Mouse (Mus musculus) liver, adult 2 months (tissue): ENCODE data around the gene Olfr78. TPM values are rescaled to one million over a fixed set of nuclear protein-coding genes. Genes with fewer than 3 reads are reported as not detected.

ENCODE experiments used
- DNase-seq: peaks from one replicate; pipeline ENCODE4 v3.0.0-alpha.2; 2011; ENCODE audit warnings: low read depth, low spot score; ENCODE audit errors: extremely low read depth
- H3K27ac ChIP-seq: fragments of 200-500 bp; replicated peaks from 2 replicates; pipeline ENCODE4 v1.5.1; 2012; ENCODE audit warnings: low read depth, mild to moderate bottlenecking, control low read depth, inconsistent platforms, low read length; ENCODE audit not compliant: insufficient read depth
- H3K27me3 ChIP-seq: fragments of 200-500 bp; 2 replicates; pipeline ENCODE4 v1.6.1; 2012; ENCODE audit warnings: mild to moderate bottlenecking, moderate library complexity, low read length, inconsistent platforms; ENCODE audit not compliant: control insufficient read depth, insufficient read depth
- H3K36me3 ChIP-seq: fragments of 200-500 bp; 2 replicates; pipeline ENCODE4 v1.6.1; 2012; ENCODE audit warnings: low read length, inconsistent platforms; ENCODE audit not compliant: control insufficient read depth, insufficient read depth
- H3K4me1 ChIP-seq: fragments of 200-500 bp; 2 replicates; pipeline ENCODE4 v1.6.1; 2011; ENCODE audit warnings: low read length; ENCODE audit not compliant: control insufficient read depth, insufficient read depth
- H3K4me3 ChIP-seq: fragments of 200-500 bp; 2 replicates; pipeline ENCODE4 v1.5.1; 2011; ENCODE audit warnings: low read depth, mild to moderate bottlenecking, control low read depth, low read length, moderate library complexity; ENCODE audit not compliant: insufficient read depth
- H3K79me2 ChIP-seq: fragments of 200-500 bp; 2 replicates; pipeline ENCODE4 v1.6.1; 2012; ENCODE audit warnings: inconsistent platforms, mild to moderate bottlenecking, low read length, moderate library complexity; ENCODE audit not compliant: control insufficient read depth, insufficient read depth
- H3K9ac ChIP-seq: fragments of 200-500 bp; 2 replicates; pipeline ENCODE4 v1.6.1; 2012; ENCODE audit warnings: low read depth, mild to moderate bottlenecking, control low read depth, inconsistent platforms, low read length
- CTCF ChIP-seq: fragments of 200-500 bp; IDR thresholded peaks from 2 replicates; pipeline ENCODE4 v1.5.1; 2011; ENCODE audit warnings: low read depth, low read length, control low read depth
- POLR2A ChIP-seq: fragments of 200-500 bp; IDR thresholded peaks from 2 replicates; pipeline ENCODE4 v1.6.1; 2011; ENCODE audit warnings: low read length, control low read depth; ENCODE audit not compliant: insufficient read depth; ENCODE audit errors: extremely low read depth
- WGBS: fragments of 180-500 bp; shearing (Covaris S2); methylation state at CpG from one replicate; pipeline ENCODE4 v1.1.7; 2018; 5-methylcytosine and 5-hydroxymethylcytosine counted together
- polyA plus RNA-seq: library from polyadenylated mRNA; depleted of rRNA; stranded (reverse); fragments of >200 nt; gene quantifications from 2 replicates; pipeline ENCODE4 v1.2.3, GENCODE M21; 2012; rRNA removed
- total RNA-seq: library from RNA; depleted of rRNA; stranded (reverse); fragments of >200 nt; gene quantifications from 2 replicates; pipeline ENCODE4 v1.2.3, GENCODE M21; 2014; rRNA removed

Gene Olfr78
- total and polyA plus RNA-seq, 2 experiments, result 0.09 TPM; not detected in 1

DNA sequence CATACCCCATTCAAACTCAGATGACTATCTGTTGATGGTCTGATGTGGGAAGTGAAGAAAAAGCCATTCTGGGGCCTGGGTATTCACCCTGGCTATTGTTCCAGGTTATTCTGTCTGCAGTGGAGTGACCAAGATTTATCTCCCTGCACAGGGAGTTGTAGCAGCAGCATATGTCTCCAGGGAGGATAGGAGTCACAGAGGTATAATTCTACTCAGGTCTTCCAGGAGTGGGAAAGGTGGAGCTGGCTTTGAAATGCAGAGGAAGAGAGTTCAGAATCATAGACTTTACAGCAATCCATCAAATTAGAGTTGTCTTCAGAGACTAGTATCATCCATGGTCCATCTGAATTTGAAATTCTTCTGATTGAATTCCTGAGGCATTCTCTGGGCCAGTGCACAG is 31.9 kb downstream of the Olfr78 start, which contains the start of gene Olfr559:
Gene Olfr559, minus strand, starts transcription at position 101 of the 400 bp plus-strand sequence.
- H3K36me3 ChIP-seq, result no peaks in the 10 kb centered on the region
- no peaks in the 10 kb centered on the region for H3K27me3 ChIP-seq
- H3K4me3 ChIP-seq, result no peak within 1 kb of the TSS
- TF ChIP-seq POLR2A, result no peak
- TF ChIP-seq CTCF, result no peak
- no peak within 1 kb of the TSS for H3K27ac ChIP-seq
- H3K4me1 ChIP-seq, result no peaks in the 10 kb centered on the region
- no peak for DNase-seq
- H3K9ac ChIP-seq, result no peak within 1 kb of the TSS
- no peaks in the 10 kb centered on the region for H3K79me2 ChIP-seq

DNA sequence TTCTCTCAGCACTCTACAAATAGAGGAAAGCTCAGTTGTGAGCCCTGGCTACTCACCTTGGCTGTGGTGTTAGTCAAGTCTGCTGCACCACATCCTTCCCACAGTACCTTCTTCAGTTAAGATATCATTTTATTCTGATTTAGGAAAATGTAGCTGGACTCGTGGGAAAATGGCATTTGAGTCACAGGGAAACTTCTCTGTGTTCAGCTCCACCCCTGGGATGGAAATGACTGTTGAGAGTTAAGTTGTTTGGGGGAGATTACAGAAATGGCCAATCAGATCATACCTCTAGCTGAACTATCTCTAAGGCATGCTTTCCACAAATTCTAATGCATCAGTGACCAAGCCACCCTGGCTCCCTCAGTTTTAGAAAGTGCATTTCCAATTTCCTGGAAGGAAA is 40.3 kb downstream of the Olfr78 start, which contains the start of gene Olfr33:
Gene Olfr33, minus strand, starts transcription at position 101 of the 400 bp plus-strand sequence.
- no peak within 1 kb of the TSS for H3K9ac ChIP-seq
- no peak for TF ChIP-seq POLR2A
- TF ChIP-seq CTCF, result no peak
- H3K4me3 ChIP-seq, result no peak within 1 kb of the TSS
- H3K27me3 ChIP-seq, result no peaks in the 10 kb centered on the region
- H3K27ac ChIP-seq, result no peak within 1 kb of the TSS
- H3K4me1 ChIP-seq, result no peaks in the 10 kb centered on the region
- H3K36me3 ChIP-seq, result no peaks in the 10 kb centered on the region
- DNase-seq, result no peak
- WGBS, result 22% methylated on average over 1 of the region's 1 CpGs
- H3K79me2 ChIP-seq, result no peaks in the 10 kb centered on the region

DNA sequence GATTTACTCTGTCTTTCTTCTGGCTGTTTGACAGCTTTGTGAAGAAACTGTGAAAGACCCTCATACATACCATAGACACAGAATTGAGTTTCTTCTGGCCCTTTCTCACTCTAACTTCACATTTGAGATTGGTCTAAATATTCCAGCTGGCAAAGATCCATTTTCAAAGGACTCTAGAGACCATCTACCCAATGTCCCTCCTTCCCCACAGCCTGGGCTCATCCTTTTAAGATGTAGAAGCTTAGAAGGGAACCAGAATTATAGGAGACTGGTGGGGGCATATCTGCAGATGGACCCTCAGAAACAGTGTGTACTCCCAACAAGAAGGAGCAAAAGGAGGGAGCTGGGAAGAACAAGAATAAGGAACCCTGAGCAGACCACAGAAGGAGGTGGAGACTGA is 57.4 kb downstream of the Olfr78 start, which contains the start of gene Olfr558:
Gene Olfr558, plus strand, starts transcription at position 301 of the 400 bp plus-strand sequence.
- Histone ChIP-seq H3K4me3 (no peak within 1 kb of the TSS), H3K9ac (no peak within 1 kb of the TSS), H3K36me3 (no peaks in the 10 kb centered on the region), H3K27me3 (peaks cover under 1% of the 10 kb centered on the region; the same call in 1 of the 2 replicates), H3K79me2 (no peaks in the 10 kb centered on the region), H3K4me1 (no peaks in the 10 kb centered on the region), H3K27ac (no peak within 1 kb of the TSS)
- DNase-seq, result no peak
- TF ChIP-seq POLR2A (no peak), CTCF (no peak)

DNA sequence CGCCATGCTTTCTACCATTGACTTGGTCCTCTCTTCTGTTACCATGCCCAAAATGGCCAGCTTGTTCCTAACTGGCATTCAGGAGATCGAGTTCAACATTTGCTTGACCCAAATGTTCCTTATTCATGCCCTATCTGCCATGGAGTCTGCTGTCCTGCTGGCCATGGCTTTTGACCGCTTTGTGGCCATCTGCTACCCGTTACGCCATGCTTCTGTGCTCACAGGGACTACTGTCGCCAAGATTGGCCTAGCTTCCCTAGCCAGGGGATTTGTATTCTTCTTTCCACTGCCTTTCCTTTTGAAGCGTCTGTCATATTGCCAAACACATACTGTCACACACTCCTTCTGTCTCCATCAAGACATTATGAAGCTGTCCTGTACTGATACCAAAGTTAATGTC is 60.8 kb downstream of the Olfr78 start:
- no peak for DNase-seq
- Histone ChIP-seq H3K9ac (no peak overlapping the region), H3K4me3 (no peak overlapping the region), H3K4me1 (no peaks in the 10 kb centered on the region), H3K36me3 (no peaks in the 10 kb centered on the region), H3K79me2 (no peaks in the 10 kb centered on the region), H3K27me3 (peaks cover 4% of the 10 kb centered on the region; the same call in 1 of the 2 replicates), H3K27ac (no peak overlapping the region)
- TF ChIP-seq CTCF, result no peak
- no peak for TF ChIP-seq POLR2A
- WGBS, result 88% methylated on average over 7 of the region's 7 CpGs

DNA sequence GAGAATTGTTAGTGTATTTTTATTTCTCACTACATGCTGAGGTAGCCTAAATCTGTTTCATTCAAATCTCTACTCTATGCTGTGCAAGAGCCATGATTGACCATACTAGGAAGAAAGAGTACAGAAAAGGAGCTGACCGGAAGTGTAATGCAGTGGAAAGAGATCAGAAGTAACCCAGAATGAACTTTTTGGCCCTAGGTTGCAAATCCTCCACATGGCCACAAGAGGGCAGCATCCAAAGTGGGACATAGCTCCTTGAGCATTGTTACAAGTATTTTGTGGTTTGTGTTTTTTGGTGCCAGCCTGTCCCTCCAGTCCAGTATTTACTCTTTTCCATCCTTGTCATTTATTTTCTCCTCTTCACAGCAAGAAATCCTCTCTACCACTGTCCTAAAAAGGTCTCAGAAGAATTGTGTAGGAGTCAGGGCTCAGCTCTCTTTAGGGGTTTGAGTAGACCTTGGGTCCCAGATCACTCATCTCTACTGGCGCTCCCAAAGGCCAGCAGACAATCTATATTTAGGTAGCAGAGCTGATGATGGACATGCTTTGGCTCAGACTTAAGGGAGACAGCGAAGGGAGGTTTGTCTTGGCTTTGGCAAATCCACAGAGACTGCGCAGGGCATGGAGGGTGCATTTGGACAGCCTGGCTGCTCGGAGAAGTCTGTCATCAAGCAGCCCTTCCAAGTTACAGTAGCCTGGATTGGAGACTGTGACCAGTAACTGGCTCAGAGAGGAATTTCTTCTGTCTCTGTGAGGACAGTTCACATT is 63.7 kb downstream of the Olfr78 start, which contains the start of gene Olfr557:
Gene Olfr557, plus strand, starts transcription at position 553 of the 768 bp plus-strand sequence.
- no peak within 1 kb of the TSS for H3K9ac ChIP-seq
- H3K27me3 ChIP-seq, result peaks cover 4% of the 10 kb centered on the region; the same call in 1 of the 2 replicates
- TF ChIP-seq POLR2A (no peak), CTCF (peak; percentile 76)
- no peak within 1 kb of the TSS for H3K27ac ChIP-seq
- peak; percentile 39 for DNase-seq
- no peaks in the 10 kb centered on the region for H3K36me3 ChIP-seq
- no peak within 1 kb of the TSS for H3K4me3 ChIP-seq
- no peaks in the 10 kb centered on the region for H3K4me1 ChIP-seq
- H3K79me2 ChIP-seq, result no peaks in the 10 kb centered on the region
- 71% methylated on average over 5 of the region's 5 CpGs for WGBS

Other genes with a start within 250 kb of the Olfr78 start
Only the 30 nearest of the 31 such genes appear.
- not detected in 2 replicates for gene Olfr547, start 224.7 kb downstream of the Olfr78 start, total RNA-seq
- not detected in 2 replicates for gene Olfr547, start 224.7 kb downstream of the Olfr78 start, polyA plus RNA-seq
- gene Olfr548-ps1, start 218.6 kb downstream of the Olfr78 start, total RNA-seq, result not detected in 2 replicates
- not detected in 2 replicates for gene Olfr548-ps1, start 218.6 kb downstream of the Olfr78 start, polyA plus RNA-seq
- not detected in 2 replicates for gene Olfr549, start 209.6 kb downstream of the Olfr78 start, total RNA-seq
- gene Olfr549, start 209.6 kb downstream of the Olfr78 start, polyA plus RNA-seq, result not detected in 2 replicates
- 8.3 and 10.1 TPM in 2 replicates for gene Trim21, start 194.0 kb downstream of the Olfr78 start, total RNA-seq
- 3.0 and 3.6 TPM in 2 replicates for gene Trim21, start 194.0 kb downstream of the Olfr78 start, polyA plus RNA-seq
- gene Olfr550, start 188.0 kb downstream of the Olfr78 start, total RNA-seq, result not detected in 2 replicates
- gene Olfr550, start 188.0 kb downstream of the Olfr78 start, polyA plus RNA-seq, result not detected in 2 replicates
- not detected in 2 replicates for gene Olfr551, start 167.6 kb downstream of the Olfr78 start, total RNA-seq
- gene Olfr551, start 167.6 kb downstream of the Olfr78 start, polyA plus RNA-seq, result not detected in 2 replicates
- gene Olfr552, start 161.7 kb downstream of the Olfr78 start, total RNA-seq, result not detected in 2 replicates
- not detected in 2 replicates for gene Olfr552, start 161.7 kb downstream of the Olfr78 start, polyA plus RNA-seq
- gene Olfr553, start 141.3 kb downstream of the Olfr78 start, total RNA-seq, result not detected in 2 replicates
- gene Olfr553, start 141.3 kb downstream of the Olfr78 start, polyA plus RNA-seq, result not detected in 2 replicates
- gene Olfr554, start 121.0 kb downstream of the Olfr78 start, total RNA-seq, result not detected in 2 replicates
- gene Olfr554, start 121.0 kb downstream of the Olfr78 start, polyA plus RNA-seq, result not detected in 2 replicates
- not detected in 2 replicates for gene Olfr555, start 100.6 kb downstream of the Olfr78 start, total RNA-seq
- gene Olfr555, start 100.6 kb downstream of the Olfr78 start, polyA plus RNA-seq, result not detected in 2 replicates
- gene Olfr556, start 94.6 kb downstream of the Olfr78 start, total RNA-seq, result not detected in 2 replicates
- gene Olfr556, start 94.6 kb downstream of the Olfr78 start, polyA plus RNA-seq, result not detected in 2 replicates
- 2.3 and 3.0 TPM in 2 replicates for gene Trim68, start 72.1 kb downstream of the Olfr78 start, total RNA-seq
- 2.7 and 4.7 TPM in 2 replicates for gene Trim68, start 72.1 kb downstream of the Olfr78 start, polyA plus RNA-seq
- not detected in 2 replicates for gene Olfr557, start 63.6 kb downstream of the Olfr78 start, total RNA-seq
- gene Olfr557, start 63.6 kb downstream of the Olfr78 start, polyA plus RNA-seq, result not detected in 2 replicates
- gene Olfr558, start 57.3 kb downstream of the Olfr78 start, total RNA-seq, result 0.07 TPM in 1 of 2 replicates, not detected in the other
- 0.02 TPM in 2 replicates for gene Olfr558, start 57.3 kb downstream of the Olfr78 start, polyA plus RNA-seq
- not detected in 2 replicates for gene Olfr33, start 40.4 kb downstream of the Olfr78 start, total RNA-seq
- gene Olfr33, start 40.4 kb downstream of the Olfr78 start, polyA plus RNA-seq, result not detected in 2 replicates
- gene Olfr559, start 32.0 kb downstream of the Olfr78 start, total RNA-seq, result not detected in 2 replicates
- not detected in 2 replicates for gene Olfr559, start 32.0 kb downstream of the Olfr78 start, polyA plus RNA-seq
- not detected in 2 replicates for gene Olfr560, start 105 bp downstream of the Olfr78 start, total RNA-seq
- gene Olfr560, start 105 bp downstream of the Olfr78 start, polyA plus RNA-seq, result not detected in 2 replicates
- gene Olfr561, start 11.8 kb upstream of the Olfr78 start, total RNA-seq, result not detected in 2 replicates
- not detected in 2 replicates for gene Olfr561, start 11.8 kb upstream of the Olfr78 start, polyA plus RNA-seq
- gene Olfr564, start 44.0 kb upstream of the Olfr78 start, total RNA-seq, result not detected in 2 replicates
- not detected in 2 replicates for gene Olfr564, start 44.0 kb upstream of the Olfr78 start, polyA plus RNA-seq
- gene Olfr566, start 99.3 kb upstream of the Olfr78 start, total RNA-seq, result not detected in 2 replicates
- not detected in 2 replicates for gene Olfr566, start 99.3 kb upstream of the Olfr78 start, polyA plus RNA-seq
- not detected in 2 replicates for gene Olfr568, start 117.7 kb upstream of the Olfr78 start, total RNA-seq
- gene Olfr568, start 117.7 kb upstream of the Olfr78 start, polyA plus RNA-seq, result not detected in 2 replicates
- gene Olfr569, start 131.4 kb upstream of the Olfr78 start, total RNA-seq, result not detected in 2 replicates
- not detected in 2 replicates for gene Olfr569, start 131.4 kb upstream of the Olfr78 start, polyA plus RNA-seq
- not detected in 2 replicates for gene Olfr570, start 135.1 kb upstream of the Olfr78 start, total RNA-seq
- gene Olfr570, start 135.1 kb upstream of the Olfr78 start, polyA plus RNA-seq, result not detected in 2 replicates
- gene Olfr571, start 158.1 kb upstream of the Olfr78 start, total RNA-seq, result not detected in 2 replicates
- gene Olfr571, start 158.1 kb upstream of the Olfr78 start, polyA plus RNA-seq, result not detected in 2 replicates
- not detected in 2 replicates for gene Olfr572, start 164.9 kb upstream of the Olfr78 start, total RNA-seq
- not detected in 2 replicates for gene Olfr572, start 164.9 kb upstream of the Olfr78 start, polyA plus RNA-seq
- not detected in 2 replicates for gene Olfr573-ps1, start 183.1 kb upstream of the Olfr78 start, total RNA-seq
- gene Olfr573-ps1, start 183.1 kb upstream of the Olfr78 start, polyA plus RNA-seq, result not detected in 2 replicates
- not detected in 2 replicates for gene Olfr574, start 189.0 kb upstream of the Olfr78 start, total RNA-seq
- not detected in 2 replicates for gene Olfr574, start 189.0 kb upstream of the Olfr78 start, polyA plus RNA-seq
- gene Olfr575, start 199.3 kb upstream of the Olfr78 start, total RNA-seq, result not detected in 2 replicates
- gene Olfr575, start 199.3 kb upstream of the Olfr78 start, polyA plus RNA-seq, result not detected in 2 replicates
- not detected in 2 replicates for gene Olfr576, start 203.2 kb upstream of the Olfr78 start, total RNA-seq
- not detected in 2 replicates for gene Olfr576, start 203.2 kb upstream of the Olfr78 start, polyA plus RNA-seq
- gene Olfr577, start 216.5 kb upstream of the Olfr78 start, total RNA-seq, result not detected in 2 replicates
- not detected in 2 replicates for gene Olfr577, start 216.5 kb upstream of the Olfr78 start, polyA plus RNA-seq